Mouse (Mus musculus): ENCODE measurements around the gene Fscn1. TPM values are rescaled to one million over a fixed set of nuclear protein-coding genes. Genes with fewer than 3 reads are reported as not detected.

The Fscn1 gene
- polyA plus RNA-seq, 1 experiment from 2014 or later = 155 TPM

GRCm38 (mm10) chr5:143009383-143009782, 49.2 kb downstream of the Fscn1 start:
- H3K9ac ChIP-seq = no peak overlapping the region
- peaks cover 4% of the 10 kb centered on the region; the same call in 1 of the 2 replicates for H3K4me1 ChIP-seq
- peaks cover 53% of the 10 kb centered on the region for H3K36me3 ChIP-seq
- H3K4me2 ChIP-seq = no peak overlapping the region
- ATAC-seq (ENCODE audit: extremely low read depth, insufficient number of reproducible peaks, low FRiP score, low TSS enrichment) = no peak
- H3K4me3 ChIP-seq = no peak overlapping the region
- WGBS = 87% methylated on average over 11 of the region's 11 CpGs
- no peaks in the 10 kb centered on the region for H3K9me3 ChIP-seq
- no peak overlapping the region for H3K27ac ChIP-seq (replicated peaks)
- H3K27me3 ChIP-seq (replicated peaks) = no peaks in the 10 kb centered on the region

- Histone ChIP-seq H3K9me3 (no peaks in the 10 kb centered on the region), H3K4me2 (no peak overlapping the region), H3K4me1 (peaks cover 16% of the 10 kb centered on the region), H3K27ac (replicated peaks) (peak overlapping the region; percentile 65), H3K4me3 (no peak overlapping the region), H3K9ac (no peak overlapping the region), H3K36me3 (peaks cover 66% of the 10 kb centered on the region), H3K27me3 (replicated peaks) (no peaks in the 10 kb centered on the region)
- no peak for ATAC-seq (ENCODE audit: extremely low read depth, insufficient number of reproducible peaks, low FRiP score, low TSS enrichment)
- WGBS = 60% methylated on average over 5 of the region's 5 CpGs
These were observed 57.3 kb downstream of the Fscn1 start for GRCm38 (mm10) chr5:143017401-143017800.

Other genes starting within 250 kb of the Fscn1 start
- 15.9 and 18.6 TPM in 2 replicates for gene Tnrc18, start 142.7 kb upstream of the Fscn1 start, polyA plus RNA-seq (2015; fragmentation: Nextera tagmentation; extraction: Ambion mirVana)
- gene Fbxl18, start 64.9 kb upstream of the Fscn1 start, polyA plus RNA-seq (2015; fragmentation: Nextera tagmentation; extraction: Ambion mirVana) = 8.7 and 9.5 TPM in 2 replicates
- 6,383 and 6,386 TPM in 2 replicates for gene Actb, start 53.6 kb upstream of the Fscn1 start, polyA plus RNA-seq (2015; fragmentation: Nextera tagmentation; extraction: Ambion mirVana)
- 24.6 and 25.1 TPM in 2 replicates for gene Rnf216, start 152.7 kb downstream of the Fscn1 start, polyA plus RNA-seq (2015; fragmentation: Nextera tagmentation; extraction: Ambion mirVana)
- not detected in 2 replicates for gene Olfr718-ps1, start 187.2 kb downstream of the Fscn1 start, polyA plus RNA-seq (2015; fragmentation: Nextera tagmentation; extraction: Ambion mirVana)
- 7.2 and 7.8 TPM in 2 replicates for gene Rbak, start 220.4 kb downstream of the Fscn1 start, polyA plus RNA-seq (2015; fragmentation: Nextera tagmentation; extraction: Ambion mirVana)
- gene Spdye4b, start 220.7 kb downstream of the Fscn1 start, polyA plus RNA-seq (2015; fragmentation: Nextera tagmentation; extraction: Ambion mirVana) = not detected in 2 replicates